Mouse (Mus musculus) fibroblast of lung, adult 2 months (primary cell): ENCODE results near the gene Ophn1.

Experiments used
- DNase-seq: peaks from one replicate; pipeline ENCODE4 v3.0.0-alpha.2; 2011; ENCODE audit warnings: low read depth

Ophn1 gene

GRCm38 (mm10) chrX:98803813-98804212 is 87.0 kb downstream of the Ophn1 start:
- no peak for DNase-seq

DNA sequence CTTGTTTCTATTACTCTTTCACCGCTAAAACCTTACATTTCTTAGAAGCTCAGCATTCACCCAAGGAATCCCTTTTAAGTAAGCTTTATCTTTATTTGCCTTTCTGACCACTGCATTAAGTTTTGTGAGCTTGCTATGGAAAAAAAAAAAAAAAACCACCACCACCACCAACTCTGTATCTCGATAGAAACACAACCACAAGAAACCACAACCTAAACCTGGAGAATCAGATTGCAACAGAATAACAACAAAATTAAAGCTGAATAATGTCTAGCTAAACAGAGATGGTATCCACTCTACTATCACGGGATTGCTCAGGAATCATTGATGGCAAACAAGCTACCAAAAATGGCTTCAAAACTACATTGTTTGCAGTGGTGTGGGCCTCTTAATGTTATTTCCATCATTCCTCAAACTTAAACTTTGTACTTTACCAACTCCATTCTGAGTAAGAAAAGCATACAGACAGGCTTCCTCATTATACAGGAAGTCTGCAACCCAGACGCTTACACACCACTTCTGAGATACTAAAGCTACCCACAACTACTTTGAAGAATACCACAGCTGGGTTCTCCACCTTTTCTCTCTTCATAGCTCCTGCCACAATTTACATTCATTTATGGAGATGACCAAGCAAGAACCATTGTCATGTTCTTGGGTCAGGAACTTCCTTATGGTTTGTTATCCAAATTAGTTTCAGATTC is 116.4 kb downstream of the Ophn1 start:
- no peak for DNase-seq

- no peak for DNase-seq
These were observed 135.7 kb downstream of the Ophn1 start for GRCm38 (mm10) chrX:98755089-98755488.

GRCm38 (mm10) chrX:98751279-98751817 is 139.5 kb downstream of the Ophn1 start:
- DNase-seq = peak; percentile 22

DNA sequence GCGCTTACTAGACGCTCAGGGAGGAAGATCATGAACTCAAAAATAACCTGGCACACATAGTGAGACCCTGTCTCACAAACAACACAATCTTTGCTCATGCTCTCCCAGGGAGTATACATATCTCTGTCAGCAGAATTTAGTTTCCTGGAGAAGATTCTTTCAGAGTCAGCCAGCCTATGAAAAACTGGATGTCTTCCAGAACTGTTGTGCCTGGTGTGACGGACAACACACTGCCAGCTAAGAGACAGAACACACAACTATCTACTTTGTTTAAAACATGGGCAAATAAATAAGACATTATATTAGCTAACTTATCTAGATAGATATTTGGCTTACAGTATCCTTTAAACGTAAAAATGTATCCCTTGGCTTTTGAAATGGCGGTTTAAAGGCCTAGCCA is 154.1 kb downstream of the Ophn1 start:
- no peak for DNase-seq

DNA sequence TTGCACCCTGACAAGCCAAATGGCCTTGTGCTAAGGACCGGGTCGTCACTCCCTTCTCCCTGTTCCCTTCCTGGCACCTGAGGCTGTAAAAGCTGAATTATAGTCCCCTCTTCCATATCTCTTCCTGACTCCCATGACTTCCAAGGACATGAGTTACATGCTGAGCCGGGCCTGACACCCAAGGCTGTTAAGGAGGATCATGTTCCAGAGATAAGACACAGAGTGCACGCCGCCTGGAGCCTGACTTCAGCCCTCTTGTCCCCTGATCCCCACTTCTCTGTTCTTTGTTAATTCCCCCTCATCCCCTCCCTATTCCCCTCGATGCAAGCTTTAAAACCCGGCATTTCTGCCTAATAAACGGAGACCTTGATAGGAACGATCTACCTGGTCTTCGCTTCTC is 167.8 kb downstream of the Ophn1 start:
- DNase-seq = no peak

DNA sequence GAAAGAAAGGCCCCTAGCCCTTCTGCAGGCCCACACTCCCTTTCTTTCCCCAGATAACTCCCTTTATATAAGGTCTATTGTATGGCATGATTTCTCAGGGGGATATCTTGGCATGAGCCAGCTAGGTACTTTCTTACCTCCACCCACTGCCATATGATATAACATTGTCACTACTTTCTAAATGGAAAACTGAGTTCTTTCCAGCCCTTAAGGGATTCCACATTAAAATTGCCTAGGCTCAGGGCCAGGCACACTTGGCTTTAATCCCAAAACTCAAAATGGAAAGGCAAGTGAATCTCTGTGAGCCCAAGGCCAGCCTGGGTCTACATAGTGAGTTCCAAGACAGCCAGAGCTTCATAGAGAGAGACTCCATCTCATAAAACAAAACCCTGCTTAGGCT is 183.1 kb downstream of the Ophn1 start:
- DNase-seq = no peak

- DNase-seq = peak; percentile 7
These were observed 189.2 kb downstream of the Ophn1 start for GRCm38 (mm10) chrX:98701635-98702034.

DNA sequence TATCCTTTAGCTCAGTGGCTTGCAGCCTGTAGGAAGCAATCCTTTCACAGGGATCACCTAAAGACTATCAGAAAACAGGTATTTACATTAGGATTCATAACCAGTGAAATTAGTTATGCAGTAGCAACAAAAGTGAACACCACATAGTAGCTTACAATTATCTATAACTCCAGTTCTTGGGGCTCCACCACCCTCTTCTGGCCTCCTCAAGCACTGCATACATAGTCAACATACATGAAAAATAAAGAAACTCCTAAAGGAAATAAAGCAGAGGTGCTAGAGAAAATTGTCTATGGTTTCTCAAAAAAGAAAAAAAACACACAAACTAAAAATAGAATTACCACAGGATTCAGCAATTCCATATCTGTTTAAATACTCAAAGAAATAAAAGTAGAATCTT is 208.2 kb downstream of the Ophn1 start:
- DNase-seq = no peak

DNA sequence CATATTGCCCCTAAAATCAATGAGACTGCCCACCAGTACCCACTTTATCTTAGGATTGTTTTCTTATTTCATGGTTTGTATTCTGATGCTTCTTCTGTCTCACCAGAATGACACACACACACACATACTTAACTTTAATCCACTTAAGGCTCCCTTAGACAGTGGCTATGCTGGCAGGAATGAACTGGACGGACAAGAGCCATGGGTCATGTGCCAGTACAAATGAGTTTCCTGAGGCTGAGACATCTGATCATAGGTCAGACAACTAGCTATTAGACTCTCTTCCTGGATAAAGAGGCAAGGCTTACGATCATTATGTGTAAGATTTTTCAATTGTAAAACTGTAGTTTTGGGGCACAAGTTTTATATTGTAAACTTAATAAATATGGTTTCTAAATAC is 209.5 kb downstream of the Ophn1 start:
- no peak for DNase-seq

GRCm38 (mm10) chrX:98670988-98671387 is 219.8 kb downstream of the Ophn1 start:
- no peak for DNase-seq

DNA sequence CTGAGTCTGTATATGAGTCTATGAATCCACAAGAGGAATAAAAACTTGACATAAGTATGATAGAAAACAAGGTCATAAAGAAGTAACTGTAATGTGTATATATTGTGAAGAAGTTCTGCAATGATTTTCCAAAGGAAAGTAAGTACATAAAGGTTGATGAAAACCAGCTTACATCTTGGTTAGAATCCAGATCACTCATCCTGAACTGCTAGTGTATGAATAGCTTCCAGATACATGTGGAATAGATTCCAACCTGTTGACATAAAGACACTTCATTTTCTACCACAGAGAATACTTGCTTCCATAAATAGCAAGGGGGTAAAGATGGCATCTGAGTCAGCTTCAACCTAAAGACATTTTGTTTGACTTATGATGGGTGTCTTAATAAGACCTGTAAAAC is 239.4 kb downstream of the Ophn1 start:
- DNase-seq = no peak

DNA sequence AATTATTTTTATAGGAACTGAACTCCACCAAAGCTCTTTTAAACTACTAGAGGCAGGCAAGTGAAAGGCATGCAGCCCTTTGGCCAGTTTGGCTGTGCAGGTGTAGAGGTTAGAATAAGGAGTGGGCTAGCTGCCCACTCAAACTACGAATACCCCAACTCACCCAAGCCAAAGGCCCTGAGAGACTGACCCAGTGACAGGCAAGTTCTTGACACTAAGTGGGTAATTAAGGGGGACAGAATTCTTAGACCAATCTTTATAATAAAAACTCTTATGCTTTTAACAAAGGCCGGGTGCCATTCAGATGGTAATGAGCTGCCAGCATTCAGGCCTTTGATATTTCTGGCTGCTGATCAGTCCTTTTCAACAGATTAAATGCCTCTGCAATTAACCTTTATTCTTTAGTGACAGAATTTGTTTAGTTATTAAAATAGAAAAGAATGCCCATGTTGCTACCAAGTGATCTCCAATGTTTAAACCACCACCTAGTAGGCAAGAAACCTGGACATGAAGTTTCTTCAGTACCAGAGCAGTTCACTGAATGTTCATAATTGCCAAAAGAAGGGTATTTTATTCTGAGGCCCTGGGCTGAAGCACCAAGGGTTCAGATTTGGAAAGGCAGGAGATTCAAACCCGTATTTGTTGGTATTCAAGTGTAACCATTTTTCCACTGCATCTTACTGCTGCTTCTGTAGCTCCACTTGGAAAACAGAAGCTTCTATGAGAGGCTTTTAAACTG is 262.0 kb downstream of the Ophn1 start:
- no peak for DNase-seq

DNA sequence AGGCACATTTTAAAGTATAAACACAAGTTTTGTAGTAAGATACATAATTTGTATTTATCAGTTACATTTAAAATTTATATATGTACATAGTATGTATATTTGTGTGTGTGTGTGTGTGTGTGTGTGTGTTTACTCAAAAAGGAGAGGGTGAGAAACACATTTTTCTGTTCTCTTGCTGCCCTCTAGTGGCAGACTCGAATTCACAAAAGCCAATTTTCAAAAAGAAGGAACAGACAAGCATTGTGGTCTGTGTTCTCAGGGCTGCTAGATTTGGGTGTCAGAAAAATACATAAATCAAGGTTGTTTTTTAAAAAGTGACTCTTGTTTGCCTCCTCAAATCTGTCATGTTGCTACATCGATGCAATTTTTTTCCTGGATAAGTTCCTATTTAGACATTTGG is 272.0 kb downstream of the Ophn1 start:
- DNase-seq = no peak

GRCm38 (mm10) chrX:98617426-98617825 is 273.4 kb downstream of the Ophn1 start:
- no peak for DNase-seq

GRCm38 (mm10) chrX:98574201-98574600 is 316.6 kb downstream of the Ophn1 start:
- DNase-seq = no peak

GRCm38 (mm10) chrX:98546458-98546857 is 344.4 kb downstream of the Ophn1 start:
- DNase-seq = no peak

- no peak for DNase-seq
These were observed 375.5 kb downstream of the Ophn1 start for GRCm38 (mm10) chrX:98515329-98515728.

DNA sequence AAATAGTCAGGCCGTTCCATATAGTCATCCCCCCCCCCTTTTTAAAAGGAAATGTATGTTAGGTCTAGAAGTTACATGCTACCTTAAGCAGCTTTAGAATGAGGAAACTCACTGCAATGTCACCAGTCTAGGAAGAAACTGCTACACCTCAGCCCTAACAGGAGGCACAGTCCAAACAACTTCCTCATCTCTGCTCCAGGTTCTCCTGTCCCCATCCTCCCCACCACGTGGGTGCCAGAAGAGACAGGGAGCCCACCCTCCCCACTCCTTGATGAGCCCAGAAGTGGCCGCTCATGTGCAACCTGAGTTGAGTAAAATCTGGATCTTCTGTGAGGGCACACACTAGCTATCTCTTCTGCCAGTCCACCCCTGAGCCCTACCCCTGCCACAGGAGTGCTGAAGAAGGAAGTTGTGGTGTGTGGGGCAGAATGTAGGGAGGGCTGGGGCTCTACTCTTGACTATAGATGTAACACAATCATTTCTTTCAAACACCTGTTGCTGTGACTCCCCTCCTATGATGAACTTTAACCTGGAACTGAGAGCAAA is 376.4 kb downstream of the Ophn1 start:
- no peak for DNase-seq
